Mouse (Mus musculus): ENCODE results near the gene Ldlrad1.

DNA sequence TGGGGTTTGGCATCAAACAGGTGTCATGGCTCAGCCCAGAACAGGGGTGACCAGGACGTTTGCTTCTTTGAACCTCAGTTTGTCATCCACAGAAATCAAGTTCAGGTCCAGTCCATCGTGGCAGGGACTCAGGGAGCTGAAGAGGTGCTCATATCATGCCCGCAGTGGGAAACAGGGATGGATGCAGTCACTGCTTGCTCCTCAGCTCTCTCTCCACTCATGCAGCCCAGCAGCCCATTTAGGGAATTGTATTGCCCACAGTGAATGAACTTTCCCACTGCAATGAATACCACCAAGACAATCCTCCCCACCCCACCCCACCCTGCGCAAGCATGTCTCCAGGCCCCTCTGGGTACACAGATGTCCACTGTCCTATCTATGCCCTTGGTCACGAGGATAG, 3.0 kb downstream of the Ldlrad1 start:
- TF ChIP-seq CTCF (IDR thresholded peaks at IDR 0.05; ENCODE audit: low read depth) (no peak), EP300 (IDR thresholded peaks at IDR 0.05; ENCODE audit: low read depth) (no peak)

Measured in liver, postnatal 0 days (tissue).